Mouse (Mus musculus) embryonic facial prominence, embryonic 13.5 days (tissue): ENCODE data around the gene Acot7. TPM values are rescaled to one million over a fixed set of nuclear protein-coding genes. Genes with fewer than 3 reads are reported as not detected.
A peak's percentile ranks its signal among the peaks of the same experiment; 100 is the strongest.

Experiments used
- ATAC-seq: fragments of 200-750 bp; cut with Nextera tagmentation; 2 replicates; pipeline ENCODE4 v1.8.0; 2017; ENCODE audit warnings: low read depth; ENCODE audit not compliant: insufficient number of reproducible peaks, insufficient read depth, low FRiP score, low TSS enrichment
- H3K27ac ChIP-seq: fragments of 300-500 bp; sonication (generic); 2 replicates; pipeline ENCODE4 v1.5.1; 2015; ENCODE audit warnings: moderate library complexity, mild to moderate bottlenecking, inconsistent platforms
- H3K27me3 ChIP-seq: fragments of 300-500 bp; sonication (generic); 2 replicates; pipeline ENCODE4 v1.6.1; 2015; ENCODE audit warnings: mild to moderate bottlenecking, inconsistent platforms
- H3K36me3 ChIP-seq: fragments of 300-500 bp; sonication (generic); 2 replicates; pipeline ENCODE4 v1.6.1; 2015; ENCODE audit warnings: mild to moderate bottlenecking, inconsistent platforms
- H3K4me1 ChIP-seq: fragments of 300-500 bp; sonication (generic); 2 replicates; pipeline ENCODE4 v1.6.1; 2015; ENCODE audit warnings: inconsistent platforms
- H3K4me2 ChIP-seq: fragments of 300-500 bp; sonication (generic); 2 replicates; pipeline ENCODE4 v1.6.1; 2015; ENCODE audit warnings: moderate library complexity, mild to moderate bottlenecking, inconsistent platforms
- H3K4me3 ChIP-seq: fragments of 300-500 bp; sonication (generic); 2 replicates; pipeline ENCODE4 v1.5.1; 2015; ENCODE audit warnings: mild to moderate bottlenecking, inconsistent platforms
- H3K9ac ChIP-seq: fragments of 300-500 bp; sonication (generic); 2 replicates; pipeline ENCODE4 v1.6.1; 2015; ENCODE audit warnings: mild to moderate bottlenecking, inconsistent platforms
- H3K9me3 ChIP-seq: fragments of 300-500 bp; sonication (generic); 2 replicates; pipeline ENCODE4 v1.6.1; 2016; ENCODE audit warnings: inconsistent platforms
- WGBS: fragments of 180-500 bp; shearing (Covaris S2); methylation state at CpG from one replicate; pipeline ENCODE4 v1.1.7; 2015; ENCODE audit warnings: mixed read lengths; 5-methylcytosine and 5-hydroxymethylcytosine counted together
- polyA plus RNA-seq: library from polyadenylated mRNA; unstranded; fragments of >200 nt; fragmentation: Nextera tagmentation; extraction: Ambion mirVana; gene quantifications from 2 replicates; pipeline ENCODE4 v1.2.1, GENCODE M21; 2015

Gene Acot7
- polyA plus RNA-seq = 48.5 and 54.1 TPM in 2 replicates

DNA sequence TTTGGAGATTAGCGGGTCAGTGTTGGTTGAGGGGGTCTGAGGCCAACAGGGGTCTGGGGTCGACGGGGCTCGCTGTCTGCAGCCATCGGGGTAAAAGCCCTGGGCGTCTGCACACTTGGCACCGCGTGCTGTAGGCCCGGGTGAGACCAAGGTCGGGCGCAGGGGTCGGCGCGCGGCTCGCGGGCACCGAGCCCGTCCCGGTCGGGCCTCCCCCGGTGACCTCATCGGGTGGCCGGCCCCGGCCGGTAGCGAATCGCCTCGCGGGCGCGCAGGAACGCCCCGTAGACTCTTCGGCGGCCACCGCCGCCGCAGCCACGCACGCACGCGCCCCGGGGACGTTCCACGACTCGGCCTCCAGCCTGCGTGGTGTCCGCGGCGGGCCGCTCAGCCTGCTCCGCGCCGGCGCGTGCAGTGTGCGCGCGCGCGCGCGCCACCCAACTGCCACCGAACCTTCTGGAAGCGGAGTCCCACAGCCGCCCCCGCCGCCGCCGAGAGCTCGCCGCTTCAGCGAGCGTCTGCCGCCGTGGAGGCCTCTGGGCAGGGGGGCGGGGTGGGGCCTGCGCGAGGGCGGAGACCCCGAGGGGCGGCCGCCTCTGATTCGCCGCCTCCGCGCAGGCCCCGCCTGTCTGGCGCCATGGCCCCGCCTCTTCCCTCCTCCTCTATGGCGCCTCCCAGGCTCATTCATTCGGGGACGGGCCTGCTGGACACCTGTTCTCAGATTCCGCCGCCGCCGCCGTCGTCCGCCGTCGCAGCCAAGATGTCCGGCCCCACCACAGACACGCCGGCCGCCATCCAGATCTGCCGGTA is at the start of gene Acot7:
Gene Acot7 (plus strand): TSS at position 598 of the 807 bp plus-strand sequence.
- no peaks in the 10 kb centered on the region for H3K36me3 ChIP-seq
- H3K9ac ChIP-seq = peak within 1 kb of the TSS; percentile 90
- H3K4me3 ChIP-seq = peak within 1 kb of the TSS; percentile 62
- WGBS = under 1% methylated on average over 105 of the region's 108 CpGs
- peaks cover 42% of the 10 kb centered on the region for H3K27me3 ChIP-seq
- peak within 1 kb of the TSS; percentile 62 for H3K27ac ChIP-seq
- peak; percentile 94 for ATAC-seq
- peaks cover 15% of the 10 kb centered on the region for H3K4me1 ChIP-seq
- H3K9me3 ChIP-seq = no peaks in the 10 kb centered on the region
- peak within 1 kb of the TSS; percentile 96 for H3K4me2 ChIP-seq

DNA sequence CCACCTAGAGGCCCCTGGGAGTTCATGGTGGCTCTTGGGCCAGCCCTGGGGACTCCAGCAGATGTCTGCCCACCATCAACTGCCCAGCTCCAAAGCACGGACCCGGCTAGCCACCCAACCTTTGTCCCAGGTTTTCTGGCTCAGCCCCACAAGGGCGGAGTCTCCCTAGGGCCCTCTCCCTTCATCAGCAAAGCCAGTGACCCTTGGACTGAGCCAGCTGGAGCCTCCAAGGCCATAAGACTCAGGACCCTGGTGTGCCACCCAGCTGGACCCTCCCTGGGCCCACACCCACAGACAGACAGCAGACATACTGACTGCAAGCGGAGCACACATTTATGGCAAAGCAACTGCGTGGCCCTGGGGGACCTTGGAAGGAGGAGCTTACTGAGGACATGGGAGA is 49.1 kb upstream of the Acot7 start:
- no peak for ATAC-seq
- Histone ChIP-seq H3K9ac (no peak overlapping the region), H3K9me3 (no peaks in the 10 kb centered on the region), H3K4me1 (peaks cover 48% of the 10 kb centered on the region), H3K36me3 (no peaks in the 10 kb centered on the region), H3K4me3 (no peak overlapping the region), H3K4me2 (no peak overlapping the region), H3K27ac (no peak overlapping the region), H3K27me3 (peaks cover 100% of the 10 kb centered on the region)
- 47% methylated on average over 5 of the region's 5 CpGs for WGBS

DNA sequence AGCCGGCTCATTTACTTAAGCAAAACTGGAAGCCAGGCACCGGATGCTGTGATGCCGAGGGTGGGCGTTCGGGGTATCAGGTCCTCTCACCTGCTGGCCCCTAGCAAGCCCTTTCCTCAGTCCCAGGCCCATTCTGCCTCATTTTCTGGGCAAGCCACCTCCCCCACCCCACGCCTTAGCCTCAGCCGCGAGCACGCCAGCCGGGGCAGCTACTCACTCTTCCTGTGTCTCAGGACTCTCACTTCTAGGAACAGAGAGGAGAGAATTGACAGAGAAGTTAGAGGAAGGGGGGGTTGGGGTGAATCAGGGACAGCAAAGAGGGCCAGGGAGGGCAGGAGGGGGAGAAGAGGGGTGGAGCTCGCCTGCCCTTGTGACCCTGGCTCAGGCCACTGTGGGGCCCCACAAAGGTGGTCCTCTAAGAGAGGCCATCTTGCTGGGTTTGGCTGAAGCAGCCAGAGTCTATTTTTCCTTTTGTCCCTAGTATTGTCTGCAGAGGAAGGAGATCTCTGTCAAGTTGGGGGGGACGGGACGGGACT is 48.5 kb upstream of the Acot7 start:
- H3K27ac ChIP-seq = no peak overlapping the region

DNA sequence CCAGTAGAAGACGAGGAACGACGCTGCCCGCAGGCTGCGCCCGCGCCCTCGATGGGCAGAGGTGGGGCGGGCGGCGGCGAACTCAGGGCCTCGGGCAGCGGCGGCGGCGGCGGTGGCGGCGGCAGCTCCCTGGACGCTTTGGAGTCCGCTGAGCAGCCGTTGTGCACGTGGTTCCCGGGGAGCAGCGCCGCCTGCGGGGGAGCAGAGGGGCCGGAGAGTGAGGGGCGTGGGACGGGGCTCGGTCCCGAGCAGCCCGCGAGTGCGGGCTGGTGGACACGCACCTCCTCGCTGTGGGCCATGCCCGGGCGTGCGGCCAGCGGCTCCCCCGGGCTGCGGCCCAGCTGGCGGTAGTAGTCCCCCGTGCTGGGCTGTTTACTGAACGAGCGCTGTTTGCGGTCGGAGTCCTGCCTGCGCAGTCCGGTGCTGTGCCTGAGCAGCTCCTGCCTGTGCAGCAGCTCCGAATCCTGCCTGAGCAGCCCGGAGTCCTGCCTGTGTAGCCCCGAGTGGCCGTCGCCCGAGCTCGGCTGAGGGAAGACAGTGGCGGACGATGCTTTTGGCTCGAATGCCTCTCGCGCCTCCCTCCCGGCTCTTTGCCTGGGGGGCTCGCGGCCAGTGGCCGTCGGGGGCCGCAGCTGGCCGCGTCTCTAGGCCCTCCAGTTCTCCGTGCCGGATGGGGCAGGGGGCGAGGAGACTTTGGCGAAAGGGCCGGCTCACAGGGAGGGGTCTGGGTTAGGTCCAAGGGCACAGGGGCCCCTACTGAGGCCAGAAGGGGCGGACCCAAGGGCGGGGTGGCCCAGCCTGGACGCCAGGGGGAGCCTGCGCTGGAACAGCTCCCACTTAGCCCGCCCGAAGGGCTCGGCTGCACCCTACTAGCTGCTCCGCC is 46.9 kb upstream of the Acot7 start:
- Histone ChIP-seq H3K4me1 (peaks cover 39% of the 10 kb centered on the region), H3K36me3 (no peaks in the 10 kb centered on the region), H3K9me3 (no peaks in the 10 kb centered on the region), H3K4me3 (peak overlapping the region; percentile 46), H3K9ac (peak overlapping the region; percentile 65), H3K27ac (no peak overlapping the region), H3K27me3 (peaks cover 88% of the 10 kb centered on the region), H3K4me2 (peak overlapping the region; percentile 80)
- under 1% methylated on average over 76 of the region's 85 CpGs for WGBS
- 0 out of 2 replicates have a peak, but pooled peaks have one; percentile 44 for ATAC-seq

More for the DNA sequence above, 48.5 kb upstream of the Acot7 start:
- Histone ChIP-seq H3K27me3 (peaks cover 100% of the 10 kb centered on the region), H3K36me3 (no peaks in the 10 kb centered on the region), H3K4me3 (no peak overlapping the region), H3K9ac (0 out of 2 replicates have a peak overlapping the region, but pooled peaks have one; percentile 32), H3K4me2 (no peak overlapping the region), H3K4me1 (peaks cover 48% of the 10 kb centered on the region), H3K9me3 (no peaks in the 10 kb centered on the region)
- ATAC-seq = no peak
- 23% methylated on average over 13 of the region's 13 CpGs for WGBS

DNA sequence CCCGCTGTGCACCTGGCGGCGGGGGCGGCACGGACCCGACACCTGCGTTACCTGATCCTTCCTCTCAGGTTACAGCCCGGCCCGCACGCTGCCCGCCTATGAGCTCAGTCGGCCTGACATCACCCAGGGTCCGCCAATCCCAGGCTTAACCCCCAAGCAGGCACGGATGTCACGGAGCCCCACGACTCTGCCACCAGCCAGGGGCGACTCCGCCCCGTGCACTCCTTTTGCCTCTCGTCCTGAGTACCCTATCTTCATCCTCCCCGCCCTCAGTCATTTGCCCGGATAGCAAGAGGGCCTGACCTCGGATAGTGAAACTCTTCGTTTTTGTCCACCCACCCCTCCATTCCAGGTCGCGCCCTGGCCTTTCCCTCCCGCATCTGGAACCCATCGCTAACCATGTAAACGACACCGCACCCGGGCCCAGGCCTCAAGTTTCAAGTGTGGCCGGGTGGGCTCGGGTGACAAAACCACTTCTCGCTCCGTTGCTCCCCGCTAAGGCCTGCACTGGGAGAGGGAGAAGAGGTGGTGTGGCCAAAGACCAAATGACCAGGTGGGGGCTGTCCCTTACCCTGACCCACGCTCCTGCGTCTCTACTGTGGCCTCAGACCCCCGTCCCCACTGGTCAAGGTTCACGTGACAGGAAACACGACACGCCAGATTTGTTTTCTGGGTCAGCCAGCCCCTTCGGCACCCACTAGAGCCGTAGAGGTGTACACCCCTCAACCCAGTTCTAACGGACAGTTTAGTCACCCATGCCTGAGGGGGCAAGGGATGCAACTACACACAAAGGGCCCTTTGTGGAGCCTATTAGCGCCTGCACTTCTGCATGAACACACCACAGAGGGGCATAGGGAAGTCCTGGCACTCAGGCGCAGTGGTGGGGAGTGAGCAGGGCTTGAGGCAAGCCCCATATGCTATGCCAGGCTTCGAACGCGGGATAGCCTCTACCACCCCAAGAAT is 45.8 kb upstream of the Acot7 start:
- Histone ChIP-seq H3K9me3 (no peaks in the 10 kb centered on the region), H3K4me2 (peak overlapping the region; percentile 80), H3K27ac (no peak overlapping the region), H3K4me1 (peaks cover 32% of the 10 kb centered on the region), H3K36me3 (no peaks in the 10 kb centered on the region), H3K4me3 (peak overlapping the region; percentile 46), H3K9ac (peak overlapping the region; percentile 65; the same call in 1 of the 2 replicates), H3K27me3 (peaks cover 84% of the 10 kb centered on the region)
- ATAC-seq = 0 out of 2 replicates have a peak, but pooled peaks have one; percentile 8
- WGBS = 3% methylated on average over 50 of the region's 50 CpGs

DNA sequence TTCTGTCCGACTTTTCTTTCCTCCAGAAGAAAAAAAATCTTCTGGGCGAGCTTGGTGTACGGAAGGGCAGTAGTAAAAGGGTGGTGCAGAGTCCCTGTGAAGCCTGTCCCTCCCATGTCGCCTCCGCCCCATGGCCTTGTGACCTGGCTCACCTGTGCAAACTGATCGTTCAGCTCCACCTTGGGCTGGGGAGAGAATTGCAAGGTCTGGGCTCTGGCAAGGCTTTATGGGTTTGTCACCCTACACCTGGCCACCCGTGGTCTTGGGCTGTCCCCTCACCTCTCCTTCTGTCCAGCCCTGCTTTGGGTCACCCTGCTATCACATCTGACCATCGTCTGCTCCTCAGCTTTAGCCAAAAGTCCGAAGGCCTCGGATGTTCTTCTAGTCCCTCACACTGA is 45.2 kb upstream of the Acot7 start:
- 27% methylated on average over 10 of the region's 10 CpGs for WGBS
- ATAC-seq = no peak
- Histone ChIP-seq H3K4me2 (peak overlapping the region; percentile 80; the same call in 1 of the 2 replicates), H3K9ac (no peak overlapping the region), H3K4me1 (peaks cover 32% of the 10 kb centered on the region), H3K9me3 (no peaks in the 10 kb centered on the region), H3K4me3 (no peak overlapping the region), H3K27me3 (peaks cover 79% of the 10 kb centered on the region), H3K36me3 (no peaks in the 10 kb centered on the region), H3K27ac (no peak overlapping the region)

DNA sequence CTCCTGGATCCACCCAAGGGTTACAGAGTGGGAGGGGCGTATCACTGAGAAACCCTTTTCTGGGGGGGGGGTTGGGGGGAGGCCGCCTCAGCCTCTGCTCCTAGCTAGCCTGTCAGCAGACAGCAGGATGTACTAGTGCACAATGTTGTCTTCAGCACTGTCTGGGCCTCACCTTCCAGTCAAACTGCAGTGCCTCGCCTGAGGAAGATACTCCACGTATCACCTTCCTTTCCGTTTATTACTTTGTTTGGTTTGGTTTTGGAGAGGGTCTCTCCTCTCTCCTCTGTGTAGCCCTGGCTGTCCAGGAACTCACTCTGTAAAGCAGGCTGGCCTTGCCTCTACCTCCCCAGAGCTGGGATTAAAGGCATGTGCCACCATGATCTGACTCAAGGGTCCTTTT is 44.7 kb upstream of the Acot7 start:
- Histone ChIP-seq H3K9me3 (no peaks in the 10 kb centered on the region), H3K4me3 (no peak overlapping the region), H3K4me2 (no peak overlapping the region), H3K9ac (no peak overlapping the region), H3K27me3 (peaks cover 78% of the 10 kb centered on the region), H3K4me1 (peaks cover 34% of the 10 kb centered on the region), H3K27ac (no peak overlapping the region), H3K36me3 (no peaks in the 10 kb centered on the region)
- WGBS = 43% methylated on average over 5 of the region's 5 CpGs
- no peak for ATAC-seq

DNA sequence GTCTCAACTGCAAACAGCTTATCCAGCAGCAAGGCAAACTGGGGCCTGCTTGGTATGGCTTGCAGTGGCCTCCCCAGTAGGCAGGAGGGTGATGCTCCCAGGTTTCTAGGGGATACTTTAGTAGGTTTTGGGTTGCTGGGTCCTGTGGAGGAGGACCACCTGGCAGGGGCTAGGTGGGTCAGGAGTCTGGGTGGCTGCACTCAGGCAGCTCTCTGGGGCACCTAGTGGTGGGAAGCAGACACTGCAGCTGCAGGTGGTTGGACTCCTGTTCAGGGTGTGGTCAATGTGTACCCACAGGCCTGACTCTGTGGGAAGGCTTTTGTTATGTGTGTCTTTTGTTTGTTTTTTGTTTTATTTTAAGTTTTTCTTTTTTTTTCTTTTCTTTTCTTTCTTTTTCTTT is 43.4 kb upstream of the Acot7 start:
- H3K4me3 ChIP-seq = no peak overlapping the region
- no peak overlapping the region for H3K9ac ChIP-seq
- no peaks in the 10 kb centered on the region for H3K36me3 ChIP-seq
- H3K4me2 ChIP-seq = no peak overlapping the region
- H3K4me1 ChIP-seq = peaks cover 42% of the 10 kb centered on the region
- H3K27me3 ChIP-seq = peaks cover 77% of the 10 kb centered on the region
- H3K27ac ChIP-seq = no peak overlapping the region
- ATAC-seq = no peak
- no peaks in the 10 kb centered on the region for H3K9me3 ChIP-seq

DNA sequence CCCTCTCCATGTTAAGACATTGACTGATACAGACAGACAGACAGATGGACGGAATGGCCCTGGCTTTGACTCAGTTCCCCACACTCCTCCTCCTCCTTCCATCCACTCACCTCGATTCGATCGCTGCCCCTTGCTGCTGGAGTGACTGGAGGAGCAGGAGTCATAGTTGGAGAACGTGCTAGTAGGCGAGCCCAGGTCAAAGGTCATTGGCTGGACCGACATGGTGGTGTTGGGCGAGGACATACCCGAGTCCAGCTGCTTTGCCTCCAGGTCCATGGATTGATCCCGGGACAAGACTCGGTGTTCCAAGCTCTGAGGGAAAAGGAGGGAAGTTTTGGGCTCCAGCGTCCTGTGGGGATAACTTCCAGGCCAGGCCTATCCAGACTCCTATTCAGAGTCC is 42.6 kb upstream of the Acot7 start:
- H3K27me3 ChIP-seq = peaks cover 74% of the 10 kb centered on the region
- no peak overlapping the region for H3K4me3 ChIP-seq
- H3K4me2 ChIP-seq = no peak overlapping the region
- peaks cover 37% of the 10 kb centered on the region for H3K4me1 ChIP-seq
- H3K9me3 ChIP-seq = no peaks in the 10 kb centered on the region
- no peaks in the 10 kb centered on the region for H3K36me3 ChIP-seq
- WGBS = 80% methylated on average over 12 of the region's 12 CpGs
- ATAC-seq = no peak
- H3K27ac ChIP-seq = no peak overlapping the region
- H3K9ac ChIP-seq = no peak overlapping the region

DNA sequence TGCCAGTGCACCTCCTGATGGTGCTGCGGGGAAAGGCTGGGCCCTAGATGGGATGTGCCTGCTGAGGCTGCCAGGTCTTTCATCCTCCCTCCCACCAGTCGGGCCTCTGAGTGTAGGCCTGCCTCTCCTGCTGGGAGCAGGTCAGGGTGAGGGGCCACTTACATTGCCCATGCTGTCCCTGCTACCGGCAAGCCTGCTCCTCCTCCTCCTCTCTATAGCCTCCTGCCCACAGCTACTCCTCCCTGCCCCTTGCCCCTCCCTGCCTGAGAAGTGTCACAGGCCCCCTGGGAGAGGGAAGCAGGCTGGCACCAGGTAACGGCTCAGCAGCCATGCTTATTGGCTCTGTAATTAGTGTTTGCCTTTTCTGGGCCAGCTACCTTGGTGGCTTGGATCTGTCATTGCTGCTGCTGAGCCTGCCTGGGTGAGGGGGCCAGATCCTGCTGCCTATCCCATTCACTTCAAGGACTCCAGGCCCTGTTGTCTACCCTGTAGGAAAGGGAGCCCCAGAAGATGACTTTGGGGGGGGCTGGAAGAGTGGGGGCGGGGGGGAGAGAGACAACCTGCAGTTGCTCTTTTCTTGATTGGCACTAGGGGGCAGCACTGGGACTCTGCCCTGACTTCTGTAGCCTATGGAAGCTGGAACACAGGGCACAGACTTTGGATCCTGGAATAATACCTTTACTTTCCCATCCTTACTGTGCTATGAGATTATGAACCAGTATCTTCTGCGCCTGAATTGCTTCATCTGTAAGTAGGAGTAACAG is 41.6 kb upstream of the Acot7 start:
- Histone ChIP-seq H3K4me1 (peaks cover 27% of the 10 kb centered on the region), H3K4me2 (no peak overlapping the region), H3K9me3 (no peaks in the 10 kb centered on the region), H3K4me3 (no peak overlapping the region), H3K27me3 (peaks cover 74% of the 10 kb centered on the region), H3K27ac (no peak overlapping the region), H3K36me3 (no peaks in the 10 kb centered on the region), H3K9ac (no peak overlapping the region)
- 27% methylated on average over 6 of the region's 6 CpGs for WGBS
- ATAC-seq = no peak
